Comparison of ENCODE assay signal across 10 mouse cellular contexts in genomic region chr4:24698528-24699117, GRCm38 (mm10).
DNase-seq lines count a peak whose midpoint lies in the region; ATAC-seq and TF ChIP-seq lines count a peak whose summit lies in the region.
"Had no signal": no experiment of that assay in that cellular context is flagged by ENCODE, and none has a peak within 500 bp of the region (broad histone marks: within the 10 kb centered on the region; RNA-seq: fewer than 3 reads in every experiment).

No protein-coding gene starts in this region.

- ATAC-seq in forebrain, embryonic 15.5 days (replicated peaks): peak; percentile 84
- ATAC-seq in midbrain, embryonic 12.5 days (ENCODE audit: low FRiP score, low read depth): 0 out of 2 replicates have a peak, but pooled peaks have one; percentile 30
- no peak for ATAC-seq in kidney, embryonic 14.5 days (ENCODE audit: low FRiP score, low TSS enrichment)

- H3K27ac ChIP-seq in forebrain, embryonic 15.5 days (replicated peaks): no peak overlapping the region
- H3K27ac ChIP-seq in midbrain, embryonic 12.5 days (replicated peaks): no peak overlapping the region
- H3K27ac ChIP-seq in thymus, adult 2 months (ENCODE audit: control insufficient read depth, insufficient read depth, low read length): no peak overlapping the region
- H3K27ac ChIP-seq in kidney, embryonic 14.5 days (ENCODE audit: low read depth, low read length): no peak overlapping the region
- H3K27ac ChIP-seq: liver, embryonic 15.5 days had no signal

- no peak for TF ChIP-seq CTCF in thymus, adult 2 months (IDR thresholded peaks at IDR 0.05; ENCODE audit: borderline replicate concordance, control insufficient read depth, extremely low read depth, insufficient read depth, low read length, poor library complexity)

- no peak overlapping the region for H3K9ac ChIP-seq in forebrain, embryonic 15.5 days (replicated peaks)
- no peak overlapping the region for H3K9ac ChIP-seq in midbrain, embryonic 12.5 days (replicated peaks)
- no peak overlapping the region for H3K9ac ChIP-seq in kidney, embryonic 14.5 days (ENCODE audit: low read depth, low read length)
- H3K9ac ChIP-seq: liver, embryonic 15.5 days had no signal

- peak; percentile 32 for DNase-seq in adrenal gland, postnatal 10 days
- DNase-seq in adrenal gland, postnatal 4 days (ENCODE audit: low spot score in 2 of 2): no peak
- DNase-seq in lung, postnatal 10 days: peak; percentile 7
- DNase-seq in lung, postnatal 36 days: no peak
- no peak for DNase-seq in thymus, adult 2 months

- H3K9me3 ChIP-seq in forebrain, embryonic 15.5 days: no peaks in the 10 kb centered on the region
- H3K9me3 ChIP-seq in midbrain, embryonic 12.5 days: no peaks in the 10 kb centered on the region
- H3K9me3 ChIP-seq in kidney, embryonic 14.5 days (ENCODE audit: control insufficient read depth, low read length): no peaks in the 10 kb centered on the region
- H3K9me3 ChIP-seq: liver, embryonic 15.5 days had no signal

- no peaks in the 10 kb centered on the region for H3K4me1 ChIP-seq in forebrain, embryonic 15.5 days
- H3K4me1 ChIP-seq in midbrain, embryonic 12.5 days: no peaks in the 10 kb centered on the region
- H3K4me1 ChIP-seq in thymus, adult 2 months (replicated peaks; ENCODE audit: control insufficient read depth, insufficient read depth, low read length): no peaks in the 10 kb centered on the region
- H3K4me1 ChIP-seq in kidney, embryonic 14.5 days (ENCODE audit: control insufficient read depth, insufficient read depth, low read length): no peaks in the 10 kb centered on the region
- H3K4me1 ChIP-seq: liver, embryonic 15.5 days had no signal

- no peaks in the 10 kb centered on the region for H3K36me3 ChIP-seq in forebrain, embryonic 15.5 days
- H3K36me3 ChIP-seq in midbrain, embryonic 12.5 days: no peaks in the 10 kb centered on the region
- no peaks in the 10 kb centered on the region for H3K36me3 ChIP-seq in thymus, adult 2 months (ENCODE audit: control insufficient read depth, insufficient read depth, low read length)
- no peaks in the 10 kb centered on the region for H3K36me3 ChIP-seq in kidney, embryonic 14.5 days (ENCODE audit: control insufficient read depth, insufficient read depth, low read length)
- H3K36me3 ChIP-seq: liver, embryonic 15.5 days had no signal

- no peak for TF ChIP-seq POLR2A in thymus, adult 2 months (IDR thresholded peaks at IDR 0.05; ENCODE audit: control insufficient read depth, extremely low read depth, insufficient read depth, low read length, poor library complexity)

- H3K27me3 ChIP-seq in forebrain, embryonic 15.5 days: no peaks in the 10 kb centered on the region
- H3K27me3 ChIP-seq in midbrain, embryonic 12.5 days: no peaks in the 10 kb centered on the region
- H3K27me3 ChIP-seq in thymus, adult 2 months (ENCODE audit: control insufficient read depth, insufficient read depth, low read length): no peaks in the 10 kb centered on the region
- H3K27me3 ChIP-seq in kidney, embryonic 14.5 days (ENCODE audit: control insufficient read depth, insufficient read depth, low read length): no peaks in the 10 kb centered on the region
- H3K27me3 ChIP-seq: liver, embryonic 15.5 days had no signal

- no peak overlapping the region for H3K4me2 ChIP-seq in forebrain, embryonic 15.5 days (replicated peaks)
- H3K4me2 ChIP-seq in midbrain, embryonic 12.5 days (replicated peaks): no peak overlapping the region
- no peak overlapping the region for H3K4me2 ChIP-seq in kidney, embryonic 14.5 days (replicated peaks; ENCODE audit: low read depth, low read length)
- H3K4me2 ChIP-seq: liver, embryonic 15.5 days had no signal

- 47% methylated on average over 7 of the region's 7 CpGs for WGBS in forebrain, embryonic 15.5 days
- WGBS in midbrain, embryonic 12.5 days: 73% methylated on average over 7 of the region's 7 CpGs
- 65% methylated on average over 7 of the region's 7 CpGs for WGBS in thymus, adult 2 months
- 59% methylated on average over 7 of the region's 7 CpGs for WGBS in kidney, embryonic 14.5 days

- no peak overlapping the region for H3K4me3 ChIP-seq in forebrain, embryonic 15.5 days
- H3K4me3 ChIP-seq in midbrain, embryonic 12.5 days: no peak overlapping the region
- no peak overlapping the region for H3K4me3 ChIP-seq in thymus, adult 2 months (ENCODE audit: control insufficient read depth, insufficient read depth, low read length)
- H3K4me3 ChIP-seq in kidney, embryonic 14.5 days (ENCODE audit: low read length): no peak overlapping the region
- H3K4me3 ChIP-seq: erythroblast, embryonic 14.5 days; liver, embryonic 15.5 days had no signal

Comparison
In these comparisons a context has a peak if more than half of its experiments do, and no peak if none do; other contexts are left out.
1. DNase-seq: peak in adrenal gland, postnatal 10 days (single experiment) and lung, postnatal 10 days (single experiment); none in adrenal gland, postnatal 4 days (0 of 2), lung, postnatal 36 days (single experiment) and thymus, adult 2 months (single experiment).